ENCODE assay signal across 9 mouse cellular contexts in the genomic region with DNA sequence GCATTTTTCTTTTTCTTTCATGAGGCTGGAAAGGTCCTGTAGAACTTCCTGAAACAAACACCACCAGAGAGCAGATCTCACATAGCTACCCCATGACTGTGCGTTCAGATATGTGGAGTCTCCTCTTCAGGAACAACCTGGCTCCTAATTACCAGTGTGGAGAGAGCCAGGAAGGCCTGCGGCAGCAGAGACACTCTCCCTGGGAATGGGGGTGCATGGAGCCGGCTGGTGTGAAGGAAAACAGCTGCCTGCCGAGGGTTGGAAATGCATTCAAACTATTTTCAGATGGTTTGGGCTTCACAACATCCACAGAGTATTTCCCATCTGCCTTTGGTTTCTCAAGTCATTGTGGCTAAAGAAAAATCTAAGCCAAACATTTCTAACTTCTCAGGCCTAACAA. TPM values are rescaled to one million over a fixed set of nuclear protein-coding genes. Genes with fewer than 3 reads are reported as not detected.
A peak's percentile ranks its signal among the peaks of the same experiment; 100 is the strongest.
DNase-seq lines count a peak whose midpoint lies in the region; ATAC-seq and TF ChIP-seq lines count a peak whose summit lies in the region.
"Had no signal": no experiment of that assay in that cellular context is flagged by ENCODE, and none has a peak within 500 bp of the region (broad histone marks: within the 10 kb centered on the region; RNA-seq: fewer than 3 reads in every experiment).

No protein-coding gene starts in this region.

- peaks cover 4% of the 10 kb centered on the region; the same call in 1 of the 2 replicates for H3K4me1 ChIP-seq in heart, embryonic 11.5 days (ENCODE audit: control insufficient read depth, insufficient read depth, low read length)
- peaks cover 5% of the 10 kb centered on the region for H3K4me1 ChIP-seq in heart, adult 2 months (ENCODE audit: control insufficient read depth, insufficient read depth, low read length)
- peaks cover 42% of the 10 kb centered on the region for H3K4me1 ChIP-seq in limb, embryonic 14.5 days (ENCODE audit: control insufficient read depth, insufficient read depth, low read length)
- no peaks in the 10 kb centered on the region for H3K4me1 ChIP-seq in forebrain, embryonic 11.5 days (replicated peaks; ENCODE audit: control insufficient read depth, insufficient read depth, low read length)

- H3K36me3 ChIP-seq in heart, embryonic 11.5 days (ENCODE audit: control insufficient read depth, insufficient read depth, low read length) = no peaks in the 10 kb centered on the region
- no peaks in the 10 kb centered on the region for H3K36me3 ChIP-seq in heart, adult 2 months (ENCODE audit: control insufficient read depth, insufficient read depth, low read length)
- peaks cover 21% of the 10 kb centered on the region; the same call in 1 of the 2 replicates for H3K36me3 ChIP-seq in limb, embryonic 14.5 days (ENCODE audit: control insufficient read depth, insufficient read depth, low read length)
- no peaks in the 10 kb centered on the region for H3K36me3 ChIP-seq in forebrain, embryonic 11.5 days (ENCODE audit: control insufficient read depth, insufficient read depth, low read length)

- H3K9ac ChIP-seq in heart, embryonic 11.5 days (ENCODE audit: low read depth, low read length) = no peak overlapping the region
- H3K9ac ChIP-seq in heart, adult 2 months (ENCODE audit: low read depth, low read length) = no peak overlapping the region
- H3K9ac ChIP-seq in limb, embryonic 14.5 days (ENCODE audit: low read depth, low read length, severe bottlenecking) = no peak overlapping the region
- no peak overlapping the region for H3K9ac ChIP-seq in forebrain, embryonic 11.5 days (ENCODE audit: low read length)
- H3K9ac ChIP-seq: liver, embryonic 14.5 days had no signal

- intact Hi-C loops in heart, adult 2 months (cut with DNase I) = no loop called here

- TF ChIP-seq POLR2A in heart, adult 2 months (IDR thresholded peaks at IDR 0.05; ENCODE audit: insufficient read depth, low read depth, low read length) = no peak
- TF ChIP-seq POLR2A in limb, embryonic 14.5 days (IDR thresholded peaks at IDR 0.05; ENCODE audit: borderline replicate concordance, extremely low read depth, insufficient read depth, insufficient read length) = no peak

- no peaks in the 10 kb centered on the region for H3K27me3 ChIP-seq in heart, embryonic 11.5 days (ENCODE audit: control insufficient read depth, insufficient read depth, low read length)
- no peaks in the 10 kb centered on the region for H3K27me3 ChIP-seq in heart, adult 2 months (ENCODE audit: control insufficient read depth, insufficient read depth, low read length)
- H3K27me3 ChIP-seq in limb, embryonic 14.5 days (ENCODE audit: control insufficient read depth, insufficient read depth, low read length) = no peaks in the 10 kb centered on the region
- H3K27me3 ChIP-seq in forebrain, embryonic 11.5 days (ENCODE audit: control insufficient read depth, insufficient read depth, low read length) = no peaks in the 10 kb centered on the region

- WGBS in heart, embryonic 11.5 days (ENCODE audit: insufficient replicate concordance) = 44% methylated on average over 4 of the region's 4 CpGs
- 43% methylated on average over 4 of the region's 4 CpGs for WGBS in heart, adult 2 months
- WGBS in limb, embryonic 14.5 days = 25% methylated on average over 4 of the region's 4 CpGs
- WGBS in forebrain, embryonic 11.5 days = 79% methylated on average over 4 of the region's 4 CpGs

- H3K9me3 ChIP-seq in heart, embryonic 11.5 days (replicated peaks; ENCODE audit: control insufficient read depth, low read length) = no peaks in the 10 kb centered on the region
- H3K9me3 ChIP-seq in limb, embryonic 14.5 days (ENCODE audit: control insufficient read depth, low read length) = no peaks in the 10 kb centered on the region
- H3K9me3 ChIP-seq in forebrain, embryonic 11.5 days (ENCODE audit: control insufficient read depth, low read length) = no peaks in the 10 kb centered on the region

- ATAC-seq in heart, embryonic 11.5 days (replicated peaks; ENCODE audit: insufficient number of reproducible peaks, low FRiP score, low TSS enrichment) = no peak
- ATAC-seq in limb, embryonic 14.5 days (ENCODE audit: low FRiP score, low read depth) = peak; percentile 33; the same call in 1 of the 2 replicates
- ATAC-seq in forebrain, embryonic 11.5 days (replicated peaks; ENCODE audit: low FRiP score) = no peak

- no peaks in the 10 kb centered on the region for H3K79me2 ChIP-seq in heart, adult 2 months (replicated peaks; ENCODE audit: control insufficient read depth, insufficient read depth, low read length)

- TF ChIP-seq EP300 in heart, adult 2 months (IDR thresholded peaks at IDR 0.05; ENCODE audit: insufficient read depth, low read depth, low read length) = no peak

- peak; percentile 97 for DNase-seq in heart, adult 11 months
- DNase-seq in Muller cell, postnatal 12 days (ENCODE audit: inconsistent ontology term) = peak; percentile 93
- DNase-seq in heart, adult 2 months = peak; percentile 47 to 65
- DNase-seq in limb, embryonic 14.5 days (ENCODE audit: low spot score) = peak; percentile 55
- no peak for DNase-seq in spleen, adult 12 weeks (ENCODE audit: low spot score)
- no peak for DNase-seq in thymus, postnatal 10 days (ENCODE audit: low spot score in 2 of 2)
- no peak for DNase-seq in forebrain, embryonic 11.5 days (ENCODE audit: low spot score)

- no peak overlapping the region for H3K4me2 ChIP-seq in heart, embryonic 11.5 days
- no peak overlapping the region for H3K4me2 ChIP-seq in limb, embryonic 14.5 days (replicated peaks; ENCODE audit: low read depth, low read length, severe bottlenecking)
- no peak overlapping the region for H3K4me2 ChIP-seq in forebrain, embryonic 11.5 days (ENCODE audit: low read depth, low read length, severe bottlenecking)

- H3K4me3 ChIP-seq in heart, embryonic 11.5 days (ENCODE audit: low read depth, low read length) = no peak overlapping the region
- no peak overlapping the region for H3K4me3 ChIP-seq in heart, adult 2 months
- no peak overlapping the region for H3K4me3 ChIP-seq in limb, embryonic 14.5 days (replicated peaks; ENCODE audit: low read length)
- no peak overlapping the region for H3K4me3 ChIP-seq in forebrain, embryonic 11.5 days (ENCODE audit: low read depth, low read length)

- H3K27ac ChIP-seq in heart, embryonic 11.5 days (ENCODE audit: low read depth, low read length) = no peak overlapping the region
- H3K27ac ChIP-seq in heart, adult 2 months = peak overlapping the region; percentile 53
- H3K27ac ChIP-seq in limb, embryonic 14.5 days (replicated peaks; ENCODE audit: low read depth, low read length) = peak overlapping the region; percentile 48; the same call in 1 of the 2 replicates
- no peak overlapping the region for H3K27ac ChIP-seq in forebrain, embryonic 11.5 days (ENCODE audit: low read depth, low read length)
- H3K27ac ChIP-seq: liver, embryonic 14.5 days had no signal

- TF ChIP-seq CTCF in heart, adult 2 months (IDR thresholded peaks at IDR 0.05) = no peak

RNA-seq across cellular contexts. Expression of a gene that starts 10.4 kb away (rescaled TPM):
- 56.5 and 61.4 TPM in 2 replicates for polyA plus RNA-seq in heart, embryonic 11.5 days (2014; fragmentation: Nextera tagmentation; extraction: Ambion mirVana)
- total RNA-seq in heart, adult 2 months (2021) = 1 to 10 TPM; 4.6 to 5.1 TPM
- 1.5 and 2.1 TPM in 2 replicates for polyA plus RNA-seq in heart, adult 2 months (2012; rRNA removed)
- 25.3 and 26.1 TPM in 2 replicates for polyA plus RNA-seq in limb, embryonic 14.5 days (2012; rRNA removed)
- 73.5 and 89.7 TPM in 2 replicates for polyA plus RNA-seq in limb, embryonic 14.5 days (2014; fragmentation: Nextera tagmentation; extraction: Ambion mirVana)
- 17.2 and 20.6 TPM in 2 replicates for polyA plus RNA-seq in forebrain, embryonic 11.5 days (2014; fragmentation: Nextera tagmentation; extraction: Ambion mirVana)

RNA-seq across cellular contexts. Expression of a gene that starts 53.8 kb away (rescaled TPM):
- polyA plus RNA-seq in heart, embryonic 11.5 days (2014; fragmentation: Nextera tagmentation; extraction: Ambion mirVana) = 45.6 and 49.5 TPM in 2 replicates
- 1 to 10 TPM; 8.9 to 9.5 TPM for total RNA-seq in heart, adult 2 months (2021)
- polyA plus RNA-seq in heart, adult 2 months (2012; rRNA removed) = 2.9 TPM in 2 replicates
- polyA plus RNA-seq in limb, embryonic 14.5 days (2012; rRNA removed) = 18.6 and 40.0 TPM in 2 replicates
- polyA plus RNA-seq in limb, embryonic 14.5 days (2014; fragmentation: Nextera tagmentation; extraction: Ambion mirVana) = 62.6 and 64.8 TPM in 2 replicates
- polyA plus RNA-seq in forebrain, embryonic 11.5 days (2014; fragmentation: Nextera tagmentation; extraction: Ambion mirVana) = 64.5 and 69.4 TPM in 2 replicates

Comparison
In these comparisons a context has a peak if more than half of its experiments do, and no peak if none do; other contexts are left out.
1. H3K27ac ChIP-seq: peak in heart, adult 2 months (single experiment) and limb, embryonic 14.5 days (single experiment); none in heart, embryonic 11.5 days (single experiment) and forebrain, embryonic 11.5 days (single experiment).
2. DNase-seq: peak in heart, adult 11 months (single experiment), Muller cell, postnatal 12 days (single experiment), heart, adult 2 months (2 of 2) and limb, embryonic 14.5 days (single experiment); none in spleen, adult 12 weeks (single experiment), thymus, postnatal 10 days (0 of 2) and forebrain, embryonic 11.5 days (single experiment).